Mouse (Mus musculus): ENCODE measurements at regions not wholly inside any gene's neighbourhood (a gene's known extent, or its start where the extent isn't known, plus 50 kb on each side); places are given as distances from the start of the nearest gene placed in this dataset.

GRCm38 (mm10) chr1:193859257-193860125, 489.4 kb upstream of the Camk1g start:
- no peak overlapping the region for H3K4me2 ChIP-seq
- DNase-seq (peak; percentile 49), ATAC-seq (ENCODE audit: insufficient read depth) (0 out of 2 replicates have a peak, but pooled peaks have one; percentile 58)
- H3K9ac ChIP-seq = no peak overlapping the region
- WGBS = 39% methylated on average over 10 of the region's 10 CpGs
- H3K4me1 ChIP-seq (ENCODE audit: insufficient read depth) = peaks cover 5% of the 10 kb centered on the region; the same call in 1 of the 2 replicates
- H3K27me3 ChIP-seq (ENCODE audit: insufficient read depth, low read length) = no peaks in the 10 kb centered on the region
- no peak for TF ChIP-seq CTCF (IDR thresholded peaks at IDR 0.05; ENCODE audit: low read depth)
- H3K4me3 ChIP-seq (ENCODE audit: low read depth, low read length) = no peak overlapping the region
- no peaks in the 10 kb centered on the region for H3K36me3 ChIP-seq (ENCODE audit: insufficient read depth)
- no peaks in the 10 kb centered on the region for H3K9me3 ChIP-seq (ENCODE audit: low read depth, low read length)
- peak overlapping the region; percentile 73 for H3K27ac ChIP-seq (ENCODE audit: low read depth)

- WGBS = 70% methylated on average over 5 of the region's 5 CpGs
- no peak overlapping the region for H3K4me3 ChIP-seq (ENCODE audit: low read depth, low read length)
- DNase-seq (no peak), ATAC-seq (ENCODE audit: insufficient read depth) (no peak)
- no peaks in the 10 kb centered on the region for H3K27me3 ChIP-seq (ENCODE audit: insufficient read depth, low read length)
- no peak overlapping the region for H3K27ac ChIP-seq (ENCODE audit: low read depth)
- no peaks in the 10 kb centered on the region for H3K4me1 ChIP-seq (ENCODE audit: insufficient read depth)
- H3K9me3 ChIP-seq (ENCODE audit: low read depth, low read length) = no peaks in the 10 kb centered on the region
- no peaks in the 10 kb centered on the region for H3K36me3 ChIP-seq (ENCODE audit: insufficient read depth)
- TF ChIP-seq CTCF (IDR thresholded peaks at IDR 0.05; ENCODE audit: low read depth) = no peak
- H3K4me2 ChIP-seq = no peak overlapping the region
- no peak overlapping the region for H3K9ac ChIP-seq
Measured at GRCm38 (mm10) chr1:193847922-193848321, 477.8 kb upstream of the Camk1g start.

GRCm38 (mm10) chr1:193844868-193845267, 474.8 kb upstream of the Camk1g start:
- Histone ChIP-seq H3K4me2 (no peak overlapping the region), H3K27ac (ENCODE audit: low read depth) (no peak overlapping the region), H3K4me1 (ENCODE audit: insufficient read depth) (no peaks in the 10 kb centered on the region), H3K36me3 (ENCODE audit: insufficient read depth) (no peaks in the 10 kb centered on the region), H3K9me3 (ENCODE audit: low read depth, low read length) (no peaks in the 10 kb centered on the region), H3K4me3 (ENCODE audit: low read depth, low read length) (no peak overlapping the region), H3K9ac (no peak overlapping the region), H3K27me3 (ENCODE audit: insufficient read depth, low read length) (no peaks in the 10 kb centered on the region)
- ATAC-seq (ENCODE audit: insufficient read depth) (peak; percentile 47; the same call in 1 of the 2 replicates), DNase-seq (no peak)
- TF ChIP-seq CTCF (IDR thresholded peaks at IDR 0.05; ENCODE audit: low read depth) = no peak

- WGBS = 34% methylated on average over 1 of the region's 1 CpGs
- H3K9ac ChIP-seq = no peak overlapping the region
- no peaks in the 10 kb centered on the region for H3K27me3 ChIP-seq (ENCODE audit: insufficient read depth, low read length)
- no peaks in the 10 kb centered on the region for H3K4me1 ChIP-seq (ENCODE audit: insufficient read depth)
- peak; percentile 5 for DNase-seq
- H3K36me3 ChIP-seq (ENCODE audit: insufficient read depth) = no peaks in the 10 kb centered on the region
- no peak overlapping the region for H3K4me3 ChIP-seq (ENCODE audit: low read depth, low read length)
- no peak overlapping the region for H3K4me2 ChIP-seq
- no peak overlapping the region for H3K27ac ChIP-seq (ENCODE audit: low read depth)
- no peak for ATAC-seq (ENCODE audit: insufficient read depth)
- no peaks in the 10 kb centered on the region for H3K9me3 ChIP-seq (ENCODE audit: low read depth, low read length)
- no peak for TF ChIP-seq CTCF (IDR thresholded peaks at IDR 0.05; ENCODE audit: low read depth)
Measured at GRCm38 (mm10) chr1:193844461-193844860, 474.4 kb upstream of the Camk1g start.

GRCm38 (mm10) chr1:193800998-193801397, 430.9 kb upstream of the Camk1g start:
- no peak for ATAC-seq (ENCODE audit: insufficient read depth)
- no peak overlapping the region for H3K4me3 ChIP-seq (ENCODE audit: low read depth, low read length)

GRCm38 (mm10) chr1:193790579-193790978, 420.5 kb upstream of the Camk1g start:
- 75% methylated on average over 2 of the region's 2 CpGs for WGBS
- Histone ChIP-seq H3K9ac (no peak overlapping the region), H3K36me3 (ENCODE audit: insufficient read depth) (no peaks in the 10 kb centered on the region), H3K27me3 (ENCODE audit: insufficient read depth, low read length) (no peaks in the 10 kb centered on the region), H3K4me1 (ENCODE audit: insufficient read depth) (no peaks in the 10 kb centered on the region), H3K27ac (ENCODE audit: low read depth) (no peak overlapping the region), H3K4me2 (no peak overlapping the region), H3K4me3 (ENCODE audit: low read depth, low read length) (no peak overlapping the region), H3K9me3 (ENCODE audit: low read depth, low read length) (no peaks in the 10 kb centered on the region)
- TF ChIP-seq CTCF (IDR thresholded peaks at IDR 0.05; ENCODE audit: low read depth) = no peak
- no peak for DNase-seq
- no peak for ATAC-seq (ENCODE audit: insufficient read depth)

More at GRCm38 (mm10) chr1:193800998-193801397, 430.9 kb upstream of the Camk1g start:
- Histone ChIP-seq H3K9me3 (ENCODE audit: low read depth, low read length) (no peaks in the 10 kb centered on the region), H3K27me3 (ENCODE audit: insufficient read depth, low read length) (no peaks in the 10 kb centered on the region), H3K9ac (no peak overlapping the region), H3K4me1 (ENCODE audit: insufficient read depth) (no peaks in the 10 kb centered on the region), H3K4me2 (no peak overlapping the region), H3K36me3 (ENCODE audit: insufficient read depth) (no peaks in the 10 kb centered on the region), H3K27ac (ENCODE audit: low read depth) (no peak overlapping the region)
- TF ChIP-seq CTCF (IDR thresholded peaks at IDR 0.05; ENCODE audit: low read depth) = no peak
- WGBS = 48% methylated on average over 3 of the region's 3 CpGs
- DNase-seq = no peak

GRCm38 (mm10) chr1:193788496-193788895, 418.4 kb upstream of the Camk1g start:
- WGBS = 76% methylated on average over 2 of the region's 2 CpGs
- TF ChIP-seq CTCF (IDR thresholded peaks at IDR 0.05; ENCODE audit: low read depth) = no peak
- Histone ChIP-seq H3K4me2 (no peak overlapping the region), H3K9ac (no peak overlapping the region), H3K9me3 (ENCODE audit: low read depth, low read length) (no peaks in the 10 kb centered on the region), H3K4me3 (ENCODE audit: low read depth, low read length) (no peak overlapping the region), H3K36me3 (ENCODE audit: insufficient read depth) (no peaks in the 10 kb centered on the region), H3K27me3 (ENCODE audit: insufficient read depth, low read length) (no peaks in the 10 kb centered on the region), H3K4me1 (ENCODE audit: insufficient read depth) (no peaks in the 10 kb centered on the region), H3K27ac (ENCODE audit: low read depth) (no peak overlapping the region)
- DNase-seq (no peak), ATAC-seq (ENCODE audit: insufficient read depth) (no peak)

Measured in lung, embryonic 14.5 days (tissue).